Mouse (Mus musculus): ENCODE measurements around the gene Foxg1. TPM values are rescaled to one million over a fixed set of nuclear protein-coding genes. Genes with fewer than 3 reads are reported as not detected.

Gene Foxg1
- polyA plus RNA-seq, 1 experiment from 2014 or later: 4.7 TPM

DNA sequence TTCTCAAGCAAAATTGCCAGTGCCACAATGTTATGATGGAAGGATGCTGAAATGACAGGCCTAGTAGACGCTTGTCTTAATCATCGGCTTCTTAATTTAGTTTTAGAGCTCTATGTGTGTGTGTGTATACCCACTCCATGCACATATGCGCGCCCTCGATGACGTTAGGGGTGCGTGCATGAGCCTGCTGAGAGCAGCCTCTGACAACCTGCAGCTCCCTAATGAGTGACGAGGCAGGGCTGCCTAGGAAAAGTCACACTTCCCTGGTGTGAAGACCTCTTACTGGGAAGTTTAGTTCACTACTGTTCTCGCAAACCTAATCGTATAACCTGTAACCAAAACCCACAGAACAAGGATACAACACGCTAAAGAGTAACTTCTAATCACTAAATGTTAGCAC, 3.0 kb upstream of the Foxg1 start:
- Histone ChIP-seq H3K27me3 (replicated peaks; ENCODE audit: low read depth, poor library complexity, severe bottlenecking) (peaks cover 100% of the 10 kb centered on the region), H3K9me3 (no peaks in the 10 kb centered on the region), H3K27ac (replicated peaks) (no peak overlapping the region), H3K36me3 (replicated peaks) (no peaks in the 10 kb centered on the region), H3K4me1 (peaks cover 11% of the 10 kb centered on the region), H3K4me3 (peak overlapping the region; percentile 38; the same call in 1 of the 2 replicates)
- DNase-seq (ENCODE audit: low spot score): peak; percentile 22
- WGBS: 3% methylated on average over 11 of the region's 11 CpGs

DNA sequence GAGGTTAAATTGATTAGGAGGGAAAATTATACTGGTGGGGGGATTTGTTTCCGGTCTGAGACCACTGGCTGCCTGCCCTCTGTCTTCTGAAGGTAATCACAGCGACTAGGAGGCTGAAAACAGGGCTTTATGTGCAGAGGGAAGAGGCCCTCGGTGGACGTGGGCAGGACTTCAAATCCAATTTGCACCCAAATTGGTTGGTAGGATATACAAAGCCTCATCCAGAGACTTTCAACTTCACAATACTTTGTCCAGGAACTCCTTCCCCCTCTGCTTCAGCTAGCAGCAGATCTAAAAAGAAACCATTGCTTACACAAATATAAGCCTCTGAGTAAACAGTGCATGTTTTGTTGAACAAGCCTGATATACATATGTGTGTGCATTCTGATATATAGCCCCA, 2.0 kb upstream of the Foxg1 start:
- Histone ChIP-seq H3K4me3 (no peak overlapping the region), H3K4me1 (peaks cover 14% of the 10 kb centered on the region), H3K27ac (replicated peaks) (no peak overlapping the region), H3K9me3 (no peaks in the 10 kb centered on the region), H3K36me3 (replicated peaks) (no peaks in the 10 kb centered on the region), H3K27me3 (replicated peaks; ENCODE audit: low read depth, poor library complexity, severe bottlenecking) (peaks cover 100% of the 10 kb centered on the region)
- peak; percentile 35 for DNase-seq (ENCODE audit: low spot score)
- 2% methylated on average over 4 of the region's 4 CpGs for WGBS

DNA sequence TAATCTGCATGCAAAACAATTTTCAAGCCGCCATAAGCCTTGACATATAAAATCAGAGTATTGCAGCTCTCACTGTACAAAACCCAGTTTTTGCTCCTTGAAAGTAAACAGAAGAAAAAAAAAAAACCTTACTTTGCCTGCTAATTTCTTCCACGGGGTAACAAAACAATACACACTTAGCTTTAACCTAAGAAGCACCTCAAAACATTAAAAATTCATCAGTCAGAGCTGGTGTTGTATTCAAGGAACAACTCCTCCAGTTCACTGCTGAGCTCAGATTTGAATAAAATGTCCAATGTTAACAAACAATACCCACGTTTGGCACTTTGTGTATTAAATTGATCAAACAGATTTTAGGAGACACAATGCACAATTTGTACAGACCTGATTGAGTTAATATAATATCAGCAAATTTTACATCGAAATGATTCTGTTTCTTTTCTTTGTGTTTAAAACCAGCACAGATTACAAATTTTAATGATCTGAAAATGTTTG, 1.4 kb upstream of the Foxg1 start:
- peaks cover 100% of the 10 kb centered on the region for H3K27me3 ChIP-seq (replicated peaks; ENCODE audit: low read depth, poor library complexity, severe bottlenecking)
- no peak overlapping the region for H3K27ac ChIP-seq (replicated peaks)
- H3K36me3 ChIP-seq (replicated peaks): no peaks in the 10 kb centered on the region
- peaks cover 14% of the 10 kb centered on the region for H3K4me1 ChIP-seq
- H3K4me3 ChIP-seq: peak overlapping the region; percentile 60; the same call in 1 of the 2 replicates
- no peaks in the 10 kb centered on the region for H3K9me3 ChIP-seq
- no peak for DNase-seq (ENCODE audit: low spot score)
- WGBS: 2% methylated on average over 4 of the region's 4 CpGs

DNA sequence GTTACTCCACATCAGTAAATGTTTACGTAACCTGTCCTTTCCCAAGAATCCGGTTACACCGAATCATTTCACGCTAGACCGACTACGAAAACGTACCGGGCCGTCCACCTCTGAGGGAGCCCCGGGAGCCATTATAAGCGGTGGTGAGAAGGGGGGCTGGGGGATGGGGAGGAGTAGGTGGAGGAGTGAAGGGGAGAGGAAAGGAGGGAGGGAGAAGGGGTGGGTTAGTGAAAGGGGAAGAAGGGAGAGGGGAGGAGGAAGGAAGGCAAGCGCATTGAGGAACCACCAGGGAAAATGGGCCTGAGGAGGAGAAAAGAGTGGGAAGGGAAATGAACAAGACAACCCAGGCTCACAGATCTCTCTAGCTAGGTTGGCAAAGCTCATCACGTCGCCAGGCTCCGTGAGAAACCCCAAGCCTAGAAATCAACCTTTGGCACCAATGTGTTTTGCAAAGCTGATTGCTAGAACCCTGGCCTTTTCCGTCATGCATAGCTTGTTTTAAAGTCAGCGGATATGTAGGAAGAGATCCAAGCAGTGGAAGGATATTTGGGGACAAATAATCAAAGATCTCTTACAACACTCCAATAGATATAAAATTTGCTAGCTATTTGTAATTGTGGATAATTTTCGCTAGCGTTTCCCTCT, 617 bp upstream of the Foxg1 start:
- peak overlapping the region; percentile 60 for H3K4me3 ChIP-seq
- no peaks in the 10 kb centered on the region for H3K36me3 ChIP-seq (replicated peaks)
- peak; percentile 61 for DNase-seq (ENCODE audit: low spot score)
- H3K27ac ChIP-seq (replicated peaks): peak overlapping the region; percentile 59; the same call in 1 of the 2 replicates
- under 1% methylated on average over 19 of the region's 19 CpGs for WGBS
- no peaks in the 10 kb centered on the region for H3K9me3 ChIP-seq
- peaks cover 100% of the 10 kb centered on the region for H3K27me3 ChIP-seq (replicated peaks; ENCODE audit: low read depth, poor library complexity, severe bottlenecking)
- H3K4me1 ChIP-seq: peaks cover 14% of the 10 kb centered on the region

DNA sequence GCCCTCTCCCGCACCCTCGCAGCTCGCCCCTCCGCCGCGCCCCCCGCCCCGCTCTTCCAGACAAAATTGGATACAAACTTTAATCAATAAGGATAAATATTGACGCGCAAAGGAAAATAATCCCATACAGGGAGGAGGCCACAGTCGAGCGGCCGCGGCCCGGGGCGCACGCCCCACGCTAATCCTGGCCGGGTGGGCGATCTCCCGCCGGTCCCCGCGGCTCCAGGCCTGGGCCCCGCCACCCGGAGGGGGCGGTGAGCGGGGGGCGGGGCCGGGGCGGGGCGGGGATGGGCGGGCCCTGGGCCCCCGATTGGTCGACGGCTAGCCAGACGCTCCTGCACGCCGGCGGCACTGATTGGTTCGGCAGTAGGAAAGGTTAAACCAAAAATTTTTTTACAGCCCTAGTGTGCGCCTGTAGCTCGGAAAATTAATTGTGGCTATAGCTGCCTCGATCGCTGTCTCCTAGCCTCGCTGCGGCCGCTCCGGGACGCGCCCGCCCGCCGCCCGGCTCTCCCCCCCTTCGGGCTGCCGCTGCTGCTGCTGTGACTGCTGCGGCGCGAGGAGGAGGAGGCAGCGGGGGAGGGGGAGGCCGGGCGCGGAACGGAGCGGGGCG, 1.2 kb downstream of the Foxg1 start:
- under 1% methylated on average over 66 of the region's 67 CpGs for WGBS
- H3K36me3 ChIP-seq (replicated peaks): no peaks in the 10 kb centered on the region
- H3K4me1 ChIP-seq: peaks cover 14% of the 10 kb centered on the region
- H3K27me3 ChIP-seq (replicated peaks; ENCODE audit: low read depth, poor library complexity, severe bottlenecking): peaks cover 99% of the 10 kb centered on the region
- H3K4me3 ChIP-seq: peak overlapping the region; percentile 60
- peak overlapping the region; percentile 85 for H3K27ac ChIP-seq (replicated peaks)
- H3K9me3 ChIP-seq: no peaks in the 10 kb centered on the region
- DNase-seq (ENCODE audit: low spot score): peak; percentile 89

DNA sequence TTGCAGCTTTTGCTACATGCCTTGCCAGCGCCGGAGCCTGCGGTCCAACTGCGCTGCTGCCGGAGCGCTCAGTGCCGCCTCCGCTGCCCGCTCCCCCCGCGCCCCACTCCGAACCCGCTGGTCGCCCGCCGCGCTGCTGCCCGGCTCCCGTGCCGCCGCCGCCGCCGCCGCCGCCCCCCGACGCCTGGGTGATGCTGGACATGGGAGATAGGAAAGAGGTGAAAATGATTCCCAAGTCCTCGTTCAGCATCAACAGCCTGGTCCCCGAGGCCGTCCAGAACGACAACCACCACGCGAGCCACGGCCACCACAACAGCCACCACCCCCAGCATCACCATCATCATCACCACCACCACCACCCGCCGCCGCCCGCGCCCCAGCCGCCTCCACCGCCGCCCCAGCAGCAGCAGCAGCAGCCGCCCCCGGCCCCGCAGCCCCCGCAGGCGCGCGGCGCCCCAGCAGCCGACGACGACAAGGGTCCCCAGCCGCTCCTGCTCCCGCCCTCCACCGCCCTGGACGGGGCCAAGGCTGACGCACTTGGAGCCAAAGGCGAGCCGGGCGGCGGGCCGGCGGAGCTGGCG, 1.9 kb downstream of the Foxg1 start:
- Histone ChIP-seq H3K4me1 (peaks cover 14% of the 10 kb centered on the region), H3K27me3 (replicated peaks; ENCODE audit: low read depth, poor library complexity, severe bottlenecking) (peaks cover 99% of the 10 kb centered on the region), H3K4me3 (peak overlapping the region; percentile 60), H3K27ac (replicated peaks) (peak overlapping the region; percentile 85), H3K9me3 (no peaks in the 10 kb centered on the region), H3K36me3 (replicated peaks) (no peaks in the 10 kb centered on the region)
- WGBS: under 1% methylated on average over 60 of the region's 66 CpGs
- DNase-seq (ENCODE audit: low spot score): peak; percentile 50

DNA sequence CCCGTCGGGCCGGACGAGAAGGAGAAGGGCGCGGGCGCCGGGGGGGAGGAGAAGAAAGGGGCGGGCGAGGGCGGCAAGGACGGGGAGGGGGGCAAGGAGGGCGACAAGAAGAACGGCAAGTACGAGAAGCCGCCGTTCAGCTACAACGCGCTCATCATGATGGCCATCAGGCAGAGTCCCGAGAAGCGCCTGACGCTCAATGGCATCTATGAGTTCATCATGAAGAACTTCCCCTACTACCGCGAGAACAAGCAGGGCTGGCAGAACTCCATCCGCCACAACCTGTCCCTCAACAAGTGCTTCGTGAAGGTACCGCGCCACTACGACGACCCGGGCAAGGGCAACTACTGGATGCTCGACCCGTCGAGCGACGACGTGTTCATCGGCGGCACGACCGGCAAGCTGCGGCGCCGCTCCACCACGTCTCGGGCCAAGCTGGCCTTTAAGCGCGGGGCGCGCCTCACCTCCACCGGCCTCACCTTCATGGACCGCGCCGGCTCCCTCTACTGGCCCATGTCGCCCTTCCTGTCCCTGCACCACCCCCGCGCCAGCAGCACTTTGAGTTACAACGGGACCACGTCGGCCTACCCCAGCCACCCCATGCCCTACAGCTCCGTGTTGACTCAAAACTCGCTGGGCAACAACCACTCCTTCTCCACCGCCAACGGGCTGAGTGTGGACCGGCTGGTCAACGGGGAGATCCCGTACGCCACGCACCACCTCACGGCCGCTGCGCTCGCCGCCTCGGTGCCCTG, 2.6 kb downstream of the Foxg1 start, which contains the start of gene Gm43517:
Gm43517 (plus strand) TSS at position 299 of the 755 bp plus-strand sequence.
- Histone ChIP-seq H3K27me3 (replicated peaks; ENCODE audit: low read depth, poor library complexity, severe bottlenecking) (peaks cover 99% of the 10 kb centered on the region), H3K27ac (replicated peaks) (peak within 1 kb of the TSS; percentile 85), H3K9me3 (no peaks in the 10 kb centered on the region), H3K36me3 (replicated peaks) (no peaks in the 10 kb centered on the region), H3K4me3 (peak within 1 kb of the TSS; percentile 60), H3K4me1 (peaks cover 14% of the 10 kb centered on the region)
- peak; percentile 67 for DNase-seq (ENCODE audit: low spot score)
- WGBS: 1% methylated on average over 75 of the region's 75 CpGs

DNA sequence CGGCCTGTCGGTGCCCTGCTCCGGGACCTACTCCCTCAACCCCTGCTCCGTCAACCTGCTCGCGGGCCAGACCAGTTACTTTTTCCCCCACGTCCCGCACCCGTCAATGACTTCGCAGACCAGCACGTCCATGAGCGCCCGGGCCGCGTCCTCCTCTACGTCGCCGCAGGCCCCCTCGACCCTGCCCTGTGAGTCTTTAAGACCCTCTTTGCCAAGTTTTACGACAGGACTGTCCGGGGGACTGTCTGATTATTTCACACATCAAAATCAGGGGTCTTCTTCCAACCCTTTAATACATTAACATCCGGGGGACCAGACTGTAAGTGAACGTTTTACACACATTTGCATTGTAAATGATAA, 3.2 kb downstream of the Foxg1 start:
- peak overlapping the region; percentile 60 for H3K4me3 ChIP-seq
- H3K27me3 ChIP-seq (replicated peaks; ENCODE audit: low read depth, poor library complexity, severe bottlenecking): peaks cover 99% of the 10 kb centered on the region
- no peak for DNase-seq (ENCODE audit: low spot score)
- H3K36me3 ChIP-seq (replicated peaks): no peaks in the 10 kb centered on the region
- no peaks in the 10 kb centered on the region for H3K9me3 ChIP-seq
- H3K4me1 ChIP-seq: peaks cover 14% of the 10 kb centered on the region
- peak overlapping the region; percentile 85 for H3K27ac ChIP-seq (replicated peaks)
- 1% methylated on average over 23 of the region's 23 CpGs for WGBS

DNA sequence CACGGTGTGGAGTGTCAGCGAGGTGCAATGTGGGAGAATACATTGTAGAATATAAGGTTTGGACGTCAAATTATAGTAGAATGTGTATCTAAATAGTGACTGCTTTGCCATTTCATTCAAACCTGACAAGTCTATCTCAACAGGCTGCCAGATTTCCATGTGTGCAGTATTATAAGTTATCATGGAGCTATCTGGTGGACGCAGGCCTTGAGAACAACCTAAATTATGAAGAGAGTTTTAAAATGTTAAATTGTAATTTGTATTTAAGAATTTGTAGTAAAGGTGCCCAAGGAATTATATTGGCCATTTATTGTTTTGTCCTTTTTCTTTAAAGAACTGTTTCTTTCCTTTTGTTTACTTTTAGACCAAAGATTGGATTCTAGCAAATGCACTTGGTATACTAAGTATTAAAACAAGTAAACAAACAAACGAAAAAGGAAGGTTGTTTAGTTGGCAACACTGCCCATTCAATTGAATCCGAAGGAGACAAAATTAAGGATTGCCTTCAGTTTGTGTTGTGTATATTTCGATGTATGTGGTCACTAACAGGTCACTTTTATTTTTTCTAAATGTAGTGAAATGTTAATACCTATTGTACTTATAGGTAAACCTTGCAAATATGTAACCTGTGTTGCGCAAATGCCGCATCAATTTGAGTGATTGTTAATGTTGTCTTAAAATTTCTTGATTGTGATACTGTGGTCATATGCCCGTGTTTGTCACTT, 3.8 kb downstream of the Foxg1 start:
- Histone ChIP-seq H3K9me3 (no peaks in the 10 kb centered on the region), H3K4me1 (peaks cover 14% of the 10 kb centered on the region), H3K27me3 (replicated peaks; ENCODE audit: low read depth, poor library complexity, severe bottlenecking) (peaks cover 99% of the 10 kb centered on the region), H3K36me3 (replicated peaks) (no peaks in the 10 kb centered on the region), H3K4me3 (peak overlapping the region; percentile 60), H3K27ac (replicated peaks) (0 out of 2 replicates have a peak overlapping the region, but pooled peaks have one; percentile 85)
- 11% methylated on average over 10 of the region's 10 CpGs for WGBS
- DNase-seq (ENCODE audit: low spot score): no peak

DNA sequence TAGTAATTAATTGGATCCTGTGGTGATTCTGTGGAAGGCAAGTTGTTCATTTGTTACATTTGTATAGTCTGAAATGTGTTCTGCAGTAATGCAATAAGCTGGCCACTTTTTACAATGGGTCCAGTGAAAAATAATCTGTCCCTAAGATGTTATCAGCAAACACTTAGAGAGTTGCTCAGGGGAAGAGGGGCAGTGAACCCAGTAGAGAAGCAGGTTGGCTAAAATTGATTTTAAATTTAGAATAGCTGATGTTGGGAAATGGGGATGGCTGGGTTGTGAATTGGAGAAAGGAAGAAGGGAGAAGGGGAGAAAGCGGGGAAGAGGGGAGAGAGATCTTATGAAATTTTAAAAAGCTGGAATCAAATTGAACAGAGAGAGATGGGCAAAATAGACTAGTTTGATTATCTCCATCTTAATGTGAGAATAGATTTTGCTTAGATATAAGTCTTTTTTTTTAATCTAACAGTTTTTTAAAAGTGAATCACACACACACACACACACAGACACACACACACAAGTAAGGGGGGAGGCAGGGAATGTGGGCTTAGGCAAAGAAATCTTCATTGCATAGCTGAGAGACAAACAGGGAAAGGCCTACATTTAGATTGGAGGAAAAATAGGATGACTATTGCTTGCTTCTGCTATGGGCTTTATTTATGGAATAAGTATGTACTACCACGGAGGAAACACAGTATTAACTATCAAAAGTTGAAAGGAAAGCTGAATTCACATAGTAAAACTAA, 5.6 kb downstream of the Foxg1 start:
- WGBS: 6% methylated on average over 2 of the region's 2 CpGs
- H3K4me3 ChIP-seq: peak overlapping the region; percentile 37
- H3K27ac ChIP-seq (replicated peaks): no peak overlapping the region
- H3K9me3 ChIP-seq: no peaks in the 10 kb centered on the region
- H3K4me1 ChIP-seq: peaks cover 13% of the 10 kb centered on the region
- H3K36me3 ChIP-seq (replicated peaks): no peaks in the 10 kb centered on the region
- DNase-seq (ENCODE audit: low spot score): no peak
- peaks cover 99% of the 10 kb centered on the region for H3K27me3 ChIP-seq (replicated peaks; ENCODE audit: low read depth, poor library complexity, severe bottlenecking)

DNA sequence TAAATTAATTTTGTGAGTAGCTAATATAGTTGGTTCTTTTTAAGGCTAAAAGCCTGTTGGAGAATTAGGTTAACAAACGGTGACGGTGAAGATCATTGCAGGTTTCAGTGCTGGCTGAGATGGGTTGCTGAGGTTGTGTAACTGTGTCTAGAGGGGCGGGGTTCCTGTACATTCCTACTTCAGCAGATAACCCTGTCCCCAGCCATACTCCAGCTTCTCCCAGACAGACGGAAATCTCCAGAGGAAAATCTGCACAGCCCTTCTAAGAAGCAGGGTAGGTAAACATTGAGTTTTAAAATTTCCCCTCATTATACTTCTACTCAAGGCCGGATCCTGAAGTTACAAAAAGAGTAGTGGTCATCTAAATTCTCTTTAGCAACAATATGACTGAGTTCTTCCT, 7.2 kb downstream of the Foxg1 start:
- Histone ChIP-seq H3K4me3 (peak overlapping the region; percentile 53), H3K27me3 (replicated peaks; ENCODE audit: low read depth, poor library complexity, severe bottlenecking) (peaks cover 99% of the 10 kb centered on the region), H3K27ac (replicated peaks) (no peak overlapping the region), H3K36me3 (replicated peaks) (no peaks in the 10 kb centered on the region), H3K9me3 (no peaks in the 10 kb centered on the region), H3K4me1 (0 out of 2 replicates have a peak, but pooled peaks cover 1% of the 10 kb centered on the region)
- 4% methylated on average over 5 of the region's 5 CpGs for WGBS
- peak; percentile 15 for DNase-seq (ENCODE audit: low spot score)

Data from embryonic facial prominence, embryonic 10.5 days (tissue).